Mouse (Mus musculus) left cerebral cortex, adult 18-20 months (tissue): ENCODE data around the gene Vhl. TPM values are rescaled to one million over a fixed set of nuclear protein-coding genes. Genes with fewer than 3 reads are reported as not detected.

Experiments used
- DNase-seq, 2 experiments: peaks; one replicate each; pipeline ENCODE4 v3.0.0; 2021 to 2022; ENCODE audit warnings: low spot score in 2 of 2, mixed read lengths in 1 of 2
- total RNA-seq, 2 experiments: library from RNA; stranded (reverse); gene quantifications; 2 replicates each; pipeline ENCODE4 v1.2.3; 2021

The Vhl gene
- total RNA-seq, 2 experiments from 2014 or later: 35.3 to 46.6 TPM

- no peak for DNase-seq
Observed at GRCm38 (mm10) chr6:113623386-113623785, 373 bp upstream of the Vhl start.

GRCm38 (mm10) chr6:113624989-113625770 lies 1.4 kb downstream of the Vhl start:
- no peak for DNase-seq

GRCm38 (mm10) chr6:113630322-113630721 lies 6.6 kb downstream of the Vhl start:
- DNase-seq: no peak

DNA sequence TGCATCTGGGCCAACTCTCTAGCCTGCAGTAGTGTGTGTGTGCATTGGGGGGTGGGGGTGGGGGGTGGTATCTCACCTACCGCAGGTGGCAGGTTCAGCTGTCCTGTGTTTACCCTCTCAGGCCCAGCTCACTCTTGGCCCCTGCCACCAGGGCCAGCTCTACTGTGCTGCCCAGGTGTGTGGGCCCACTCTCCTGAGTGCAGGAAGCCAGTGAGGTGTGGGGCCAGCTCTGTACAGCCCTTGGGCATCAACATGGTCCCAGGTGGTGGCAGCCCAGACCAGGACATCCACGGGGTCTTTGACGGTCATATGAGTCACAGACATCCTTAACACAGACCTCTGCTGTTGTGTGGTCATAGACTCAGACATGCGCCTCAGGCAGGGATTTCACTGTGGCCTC lies 9.1 kb downstream of the Vhl start:
- DNase-seq: no peak

- peak; percentile 95 to 96 for DNase-seq
Observed at GRCm38 (mm10) chr6:113638302-113639040, 14.7 kb downstream of the Vhl start, which contains the start of gene Irak2. Gene Irak2, plus strand, starts transcription at chr6:113638467.

DNA sequence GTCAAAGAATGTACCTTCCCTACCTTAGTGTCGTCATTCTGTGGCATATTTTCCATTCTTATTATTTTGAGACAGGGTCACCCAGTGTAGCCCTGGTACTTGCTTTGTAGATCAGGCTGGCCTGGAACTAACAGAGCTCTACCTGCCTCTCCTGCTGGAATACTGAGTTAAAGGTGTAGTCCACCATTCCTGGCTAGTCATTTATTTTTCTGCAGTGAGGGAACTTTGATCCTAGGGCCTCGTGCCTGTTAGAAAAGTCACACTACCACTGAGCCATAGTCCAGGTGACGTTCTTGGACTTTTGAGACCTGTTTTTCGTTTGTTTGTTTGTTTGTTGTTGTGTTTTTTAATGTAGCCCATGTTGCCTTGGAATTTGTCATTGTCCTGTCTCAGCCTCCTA lies 15.4 kb downstream of the Vhl start:
- DNase-seq: no peak

DNA sequence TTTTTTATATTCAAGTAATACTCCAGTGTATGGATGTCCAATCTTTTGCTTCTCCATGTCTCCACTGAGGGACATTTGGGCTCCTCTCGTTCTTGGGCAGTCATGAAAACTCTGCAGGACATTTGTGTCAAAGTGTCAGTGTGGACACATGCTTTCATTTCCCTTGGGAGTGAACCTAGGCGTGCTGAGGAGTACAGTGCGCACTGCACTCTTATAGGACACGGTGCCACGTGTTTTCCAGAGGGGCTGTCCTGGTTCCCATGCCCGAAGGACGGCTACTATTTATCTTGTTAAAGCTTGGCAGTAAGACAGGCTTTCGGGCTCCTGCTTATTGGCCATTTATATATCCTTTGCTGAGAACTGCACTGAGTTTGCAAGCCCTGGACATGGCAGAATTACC lies 18.8 kb downstream of the Vhl start:
- DNase-seq: no peak

DNA sequence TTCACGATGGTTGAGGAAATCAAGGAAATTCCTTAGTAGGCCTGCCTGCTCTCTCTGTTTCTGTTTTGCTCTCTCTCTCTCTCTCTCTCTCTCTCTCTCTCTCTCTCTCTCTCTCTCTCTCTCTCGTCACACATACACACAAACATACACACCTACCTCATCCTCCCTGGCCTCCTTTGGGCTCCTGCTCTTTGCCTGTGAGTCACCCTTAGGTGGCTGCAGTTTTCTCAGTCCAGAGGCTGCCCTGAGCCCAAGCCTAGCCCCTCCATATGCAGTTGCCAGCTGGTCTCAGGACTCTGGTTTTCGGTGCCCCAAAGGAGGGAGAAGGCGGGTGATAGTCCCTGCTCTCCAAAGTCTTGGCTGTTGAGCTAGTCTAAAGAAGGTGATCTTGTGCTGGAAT lies 19.3 kb downstream of the Vhl start:
- no peak for DNase-seq

DNA sequence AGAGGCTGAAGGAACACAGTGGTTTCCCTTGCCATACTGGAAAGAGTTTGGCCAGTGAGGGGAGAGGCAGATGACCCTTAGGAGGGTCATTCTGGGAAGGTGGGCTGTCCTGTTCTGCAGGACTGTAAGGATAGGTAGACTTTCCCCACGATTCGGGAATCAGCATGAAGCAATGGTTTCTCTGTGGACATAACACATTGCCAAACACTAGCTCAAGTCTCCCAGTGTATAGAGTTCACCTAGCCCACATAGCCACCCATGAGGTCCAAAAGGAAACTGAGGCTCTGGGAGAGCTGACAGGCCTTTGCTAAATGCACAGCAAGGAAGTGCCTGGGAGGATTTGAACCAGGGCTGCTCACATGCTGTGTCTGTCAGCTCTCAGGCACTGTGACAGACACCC lies 20.2 kb downstream of the Vhl start:
- no peak for DNase-seq

GRCm38 (mm10) chr6:113644808-113645207 lies 21.0 kb downstream of the Vhl start:
- no peak for DNase-seq

- no peak for DNase-seq
Observed at GRCm38 (mm10) chr6:113649346-113650196, 25.8 kb downstream of the Vhl start.

DNA sequence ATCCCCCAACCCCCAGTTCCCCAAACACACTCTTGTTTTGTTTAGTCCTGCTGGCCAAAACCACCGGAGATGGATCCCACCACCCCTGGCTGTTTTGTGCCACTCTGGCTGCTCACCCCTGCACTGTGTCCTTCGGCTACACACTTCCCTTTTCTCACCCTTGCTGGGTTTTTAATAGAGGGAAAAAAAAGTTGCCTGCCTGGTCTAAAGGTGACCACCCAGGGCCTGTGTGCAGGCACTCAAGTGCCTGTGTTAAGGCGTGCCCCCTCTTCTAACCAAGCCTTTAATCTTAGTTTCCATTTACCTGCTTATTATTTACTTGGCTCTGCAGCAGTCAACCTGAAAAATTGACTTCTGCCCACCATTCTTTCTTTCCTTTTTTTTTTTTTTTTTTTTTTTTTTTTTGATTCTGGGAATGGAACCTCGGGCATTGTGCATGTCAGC lies 26.5 kb downstream of the Vhl start:
- DNase-seq: no peak

- DNase-seq: no peak
Observed at GRCm38 (mm10) chr6:113651626-113652025, 27.9 kb downstream of the Vhl start.

DNA sequence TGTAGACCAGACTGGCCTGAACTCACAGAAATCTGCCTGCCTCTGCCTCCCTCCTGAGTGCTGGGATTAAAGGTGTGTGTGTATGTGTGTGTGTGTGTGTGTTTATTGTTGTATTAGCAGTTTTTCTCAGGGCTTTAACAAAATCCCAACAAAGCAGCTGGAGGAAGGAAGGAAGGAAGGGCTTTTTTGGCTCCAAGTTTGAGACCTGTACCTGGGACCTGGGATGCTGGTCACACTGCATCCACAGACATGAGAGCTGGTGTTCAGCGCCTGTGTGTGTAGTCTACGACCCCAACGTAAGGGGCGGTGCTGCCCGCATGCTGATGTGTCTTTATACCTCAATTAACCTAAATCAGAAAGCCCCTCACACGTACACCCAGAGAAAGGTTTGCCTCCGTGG lies 29.8 kb downstream of the Vhl start:
- no peak for DNase-seq

GRCm38 (mm10) chr6:113654102-113654501 lies 30.3 kb downstream of the Vhl start:
- DNase-seq: no peak

DNA sequence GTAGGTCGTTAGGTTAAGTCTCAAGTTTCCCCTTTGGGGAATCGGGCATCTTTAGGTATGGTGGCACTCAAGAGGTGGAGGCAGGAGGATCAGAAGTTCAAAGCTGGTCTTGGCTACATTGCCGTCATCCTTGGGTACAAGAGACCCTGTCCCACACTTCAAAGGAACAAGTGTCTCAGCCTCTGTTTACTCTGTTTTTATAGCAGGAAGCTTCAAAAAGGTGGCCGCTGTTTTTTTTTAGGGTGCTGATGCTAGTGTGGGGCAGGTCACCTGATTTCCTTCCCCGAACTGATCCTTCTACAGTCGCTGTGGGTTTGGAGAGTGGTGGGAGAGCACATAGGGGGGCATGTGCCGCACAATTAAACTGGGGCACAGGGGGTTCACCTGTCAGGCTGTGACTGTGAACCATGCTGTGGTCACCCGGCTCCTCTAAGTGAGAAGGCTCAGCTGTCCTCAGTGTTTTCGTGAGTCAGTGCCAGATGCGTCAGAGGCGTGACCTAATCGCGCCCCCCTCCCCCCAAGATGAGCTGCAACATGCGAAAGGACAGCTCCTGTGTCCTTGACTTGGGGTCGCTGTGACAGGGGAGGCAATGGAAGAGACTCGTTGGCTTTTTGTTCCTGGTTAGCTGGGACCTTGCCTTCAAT lies 31.1 kb downstream of the Vhl start:
- DNase-seq: no peak

DNA sequence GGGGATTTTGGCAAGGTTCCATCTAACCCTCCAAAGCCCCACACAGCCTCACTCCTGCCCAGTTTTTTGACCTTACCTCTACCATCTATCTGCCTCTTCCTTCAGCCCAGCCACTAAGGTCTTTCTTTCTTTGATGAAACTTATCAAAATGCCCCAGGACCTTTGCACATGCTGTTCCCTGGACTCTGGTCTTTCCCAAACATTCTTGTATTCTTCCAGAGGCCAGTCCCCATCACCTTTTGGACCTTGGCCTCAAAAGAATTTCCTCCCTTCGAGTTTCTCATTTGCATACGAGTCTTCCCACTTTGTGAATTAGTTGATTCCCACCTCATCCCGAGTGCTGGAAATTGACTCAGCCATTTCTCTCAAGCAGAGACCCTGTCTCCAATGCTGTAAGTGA lies 31.7 kb downstream of the Vhl start:
- no peak for DNase-seq

DNA sequence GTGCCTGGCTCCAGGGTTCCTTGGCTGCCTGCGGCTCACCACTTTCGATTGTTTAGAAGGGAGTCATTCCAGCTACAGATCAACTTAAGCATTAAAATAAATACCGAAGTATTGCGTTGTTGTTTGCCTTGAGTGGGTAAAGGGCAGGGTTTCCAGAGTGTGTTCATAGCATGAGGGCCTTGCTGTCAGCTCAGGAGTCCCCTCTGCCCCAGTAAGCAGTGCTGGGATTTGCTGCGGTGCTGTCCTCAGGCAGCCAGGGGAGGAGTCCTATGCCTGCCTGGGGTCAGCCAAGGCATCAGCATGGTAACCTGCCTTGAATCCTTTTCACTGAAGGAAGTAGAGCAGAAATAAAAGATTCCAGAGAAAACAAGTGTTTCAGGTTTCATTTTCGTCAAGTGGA lies 33.1 kb downstream of the Vhl start:
- no peak for DNase-seq

DNA sequence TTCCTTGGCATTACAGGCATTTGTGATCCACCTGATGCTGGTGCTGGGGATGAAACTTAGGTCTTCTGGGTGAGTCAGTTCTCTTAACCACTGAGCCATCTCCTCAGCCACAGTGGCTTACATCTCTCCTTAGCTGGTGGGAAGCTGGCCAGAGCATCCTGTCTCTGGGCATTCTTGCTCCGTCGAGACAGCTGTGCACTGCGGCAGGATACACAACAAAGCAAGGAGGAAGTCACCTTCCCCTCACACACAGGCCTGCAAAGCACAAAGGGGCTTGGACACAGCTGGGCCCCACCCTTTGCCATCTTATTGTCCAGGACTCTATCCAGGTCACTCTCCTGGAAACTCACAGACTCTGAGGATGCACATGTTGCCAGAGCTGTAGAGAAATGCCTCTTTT lies 34.5 kb downstream of the Vhl start:
- no peak for DNase-seq

DNA sequence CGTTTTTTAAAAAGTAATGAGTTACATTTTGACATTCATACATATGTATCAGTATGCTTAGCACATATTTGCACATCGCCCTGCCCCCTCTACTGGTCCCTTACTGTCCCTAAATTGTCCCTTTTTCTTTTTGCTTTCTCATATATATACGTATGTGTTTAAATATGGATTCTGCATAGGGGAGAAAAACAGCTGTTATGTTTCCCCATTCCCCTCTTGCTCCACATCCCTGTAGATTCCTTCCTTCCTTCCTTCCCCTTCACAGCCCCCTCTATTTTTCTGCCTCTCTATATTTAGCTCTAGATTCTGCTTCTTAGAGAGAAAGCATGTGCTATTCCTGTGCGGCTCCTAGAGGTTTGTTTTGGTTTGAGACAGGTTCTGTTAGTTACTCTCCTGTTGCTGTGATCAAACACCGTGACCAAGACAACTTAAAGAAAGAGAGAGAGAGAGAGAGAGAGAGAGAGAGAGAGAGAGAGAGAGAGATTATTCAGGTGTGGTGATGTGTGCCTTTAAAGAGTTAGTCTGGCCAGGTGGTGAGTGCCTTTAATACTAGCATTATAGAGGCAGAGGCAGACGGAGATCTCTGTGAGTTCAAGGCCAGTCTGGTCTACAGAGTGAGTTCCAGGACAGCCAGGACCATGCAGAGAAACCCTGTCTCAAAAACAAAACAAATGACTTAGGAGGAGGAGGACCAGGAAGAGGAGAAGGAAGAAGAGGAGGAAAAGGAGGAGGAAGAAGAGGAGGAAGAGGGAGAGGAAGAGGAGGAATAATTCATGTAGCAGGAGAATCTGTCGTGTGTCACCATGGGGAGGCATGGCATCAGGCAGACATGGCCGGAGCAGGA lies 36.1 kb downstream of the Vhl start:
- no peak for DNase-seq
